Mouse (Mus musculus) kidney, embryonic 15.5 days (tissue): ENCODE measurements around the gene Lrtm2. TPM values are rescaled to one million over a fixed set of nuclear protein-coding genes. Genes with fewer than 3 reads are reported as not detected.

Experiments used
- polyA plus RNA-seq: library from polyadenylated mRNA; unstranded; fragments of >200 nt; fragmentation: Nextera tagmentation; extraction: Ambion mirVana; gene quantifications from 2 replicates; pipeline ENCODE4 v1.2.1, GENCODE M21; 2015

Gene Lrtm2
- polyA plus RNA-seq, 1 experiment from 2014 or later = 0.26 TPM

Other genes with a start within 250 kb of the Lrtm2 start
- gene Dcp1b, start 155.5 kb downstream of the Lrtm2 start, polyA plus RNA-seq = 7.3 and 8.3 TPM in 2 replicates
- gene Cacna1c, start 134.3 kb downstream of the Lrtm2 start, polyA plus RNA-seq = 2.1 and 2.7 TPM in 2 replicates
- 0.08 and 0.17 TPM in 2 replicates for gene Cacna2d4, start 94.2 kb downstream of the Lrtm2 start, polyA plus RNA-seq
- gene Adipor2, start 86.9 kb upstream of the Lrtm2 start, polyA plus RNA-seq = 42.3 and 45.0 TPM in 2 replicates
- 5.0 and 6.1 TPM in 2 replicates for gene Fbxl14, start 148.9 kb upstream of the Lrtm2 start, polyA plus RNA-seq
- gene Wnt5b, start 213.6 kb upstream of the Lrtm2 start, polyA plus RNA-seq = 9.1 and 11.5 TPM in 2 replicates